Mouse (Mus musculus) thymus, postnatal 25 days (tissue): ENCODE data around the gene Lypd6.
A peak's percentile ranks its signal among the peaks of the same experiment; 100 is the strongest.

Source experiments
- DNase-seq: peaks from one replicate; pipeline ENCODE4 v3.0.0; 2022

Lypd6 gene

DNA sequence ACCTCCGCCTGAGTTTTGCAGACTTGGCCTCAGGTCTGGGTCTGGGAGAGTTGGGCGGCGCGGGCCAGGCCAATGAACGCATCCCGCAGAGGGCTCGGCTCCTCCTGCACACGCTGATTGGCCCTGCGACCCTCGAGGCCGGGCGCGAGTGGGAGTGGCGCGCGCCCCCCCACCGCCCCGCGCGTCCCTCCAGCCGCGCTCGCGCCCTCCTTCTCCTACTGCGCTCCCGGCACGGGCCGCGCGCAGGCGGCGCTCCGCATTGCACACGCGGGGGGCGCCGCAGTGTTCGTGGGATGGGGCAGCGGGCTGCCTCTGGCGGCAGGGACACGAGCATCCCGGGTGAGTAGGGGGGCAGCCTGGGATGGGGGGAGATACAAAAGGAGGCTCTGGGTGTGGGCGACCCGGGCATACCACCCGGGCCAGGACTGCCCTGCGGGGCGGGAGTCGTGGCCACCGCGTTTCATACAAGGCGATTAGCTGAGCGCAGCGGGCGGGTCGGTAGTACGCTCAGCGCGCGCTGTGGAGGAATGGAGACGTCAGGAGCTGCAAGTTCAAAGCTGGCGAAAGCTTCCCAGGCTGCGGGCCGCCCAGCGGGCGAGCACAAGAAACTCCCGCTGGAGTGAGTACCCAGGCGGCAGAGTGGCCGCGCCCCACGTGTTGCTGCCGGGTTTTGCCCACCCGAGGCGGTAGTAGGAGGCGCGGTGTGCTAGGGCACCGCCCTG lies at the start of gene Lypd6:
Gene Lypd6 (plus strand): TSS at position 184 of the 722 bp plus-strand sequence.
- peak; percentile 19 for DNase-seq

DNA sequence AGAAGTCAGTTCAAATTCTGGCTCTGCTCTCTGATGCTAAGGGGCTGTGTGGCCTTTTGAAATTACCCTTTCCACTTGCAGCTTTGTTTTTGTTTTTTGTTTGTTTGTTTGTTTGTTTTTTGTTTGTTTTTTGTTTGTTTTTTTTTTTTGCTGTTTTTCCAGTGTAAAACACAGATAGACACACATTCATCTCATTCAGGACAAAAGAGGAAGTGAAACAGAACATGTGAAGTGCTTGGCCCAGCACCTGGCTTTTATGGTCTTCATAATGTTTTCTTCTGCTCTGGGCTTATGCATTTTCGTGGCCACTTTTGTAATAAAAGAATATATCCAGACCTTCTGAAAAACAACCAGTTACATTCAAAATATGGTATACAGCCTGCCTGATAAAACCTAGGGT lies 46.8 kb upstream of the Lypd6 start:
- DNase-seq = no peak

- no peak for DNase-seq
These were observed 40.7 kb upstream of the Lypd6 start for GRCm38 (mm10) chr2:50025549-50025948.

DNA sequence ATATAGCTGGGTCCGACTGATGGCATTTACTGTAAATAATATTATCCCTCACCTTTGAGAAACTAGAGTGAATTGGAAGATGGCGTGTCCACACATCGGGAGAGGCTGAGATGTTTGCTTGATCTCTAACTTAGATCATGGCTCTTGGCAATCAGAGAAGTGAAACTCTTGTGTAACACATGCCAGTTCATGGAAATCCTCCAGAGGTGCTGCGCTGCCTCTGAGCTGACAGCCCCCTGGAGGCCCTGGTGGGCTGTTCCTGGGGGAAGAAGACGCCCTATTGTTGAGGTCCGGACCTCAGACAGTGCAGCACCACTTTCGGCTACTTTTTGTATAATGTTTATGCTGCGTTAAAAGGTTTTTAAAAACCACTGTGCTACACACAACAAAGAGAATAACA lies 37.3 kb upstream of the Lypd6 start:
- DNase-seq = no peak

GRCm38 (mm10) chr2:50044170-50044870 lies 21.9 kb upstream of the Lypd6 start:
- no peak for DNase-seq

GRCm38 (mm10) chr2:50044871-50045470 lies 21.3 kb upstream of the Lypd6 start:
- DNase-seq = no peak

DNA sequence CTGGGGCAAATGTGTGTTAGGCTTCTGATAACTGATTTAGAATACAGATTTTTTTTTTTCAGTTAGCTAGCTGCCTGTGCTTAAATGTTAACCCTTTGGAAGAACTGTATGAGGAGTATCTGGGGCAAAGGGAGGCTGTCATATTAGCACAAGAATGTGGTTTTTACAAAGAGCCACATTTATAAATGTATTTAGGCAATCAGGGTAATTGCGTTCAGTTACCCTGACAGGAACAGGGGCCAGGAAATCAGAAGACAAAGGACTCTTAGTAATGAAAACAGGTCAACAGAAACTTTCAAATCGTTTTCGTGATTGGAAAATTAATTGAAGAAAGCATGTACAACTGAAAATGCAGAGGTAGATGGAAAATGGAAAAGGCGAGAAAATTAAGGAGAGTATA lies 20.4 kb upstream of the Lypd6 start:
- no peak for DNase-seq

DNA sequence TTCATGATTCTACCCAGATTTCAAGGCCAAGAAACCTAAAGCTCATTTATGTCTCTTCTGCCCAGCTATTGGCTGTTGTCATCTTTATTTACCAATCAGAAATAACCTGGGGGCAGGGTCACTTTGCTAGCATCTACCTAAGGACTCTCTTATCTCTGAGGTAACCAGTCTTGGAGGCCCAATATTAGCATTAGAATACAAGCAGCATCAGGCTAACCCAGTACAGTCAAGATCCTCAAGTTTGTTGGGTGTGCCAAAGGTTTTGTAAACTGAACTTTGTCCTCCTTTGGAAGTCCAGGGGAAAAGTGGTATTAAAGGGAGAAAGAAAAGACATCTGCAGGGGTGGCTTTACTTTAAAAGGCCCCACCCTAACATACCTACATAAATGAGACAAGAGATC lies 17.8 kb upstream of the Lypd6 start:
- no peak for DNase-seq

DNA sequence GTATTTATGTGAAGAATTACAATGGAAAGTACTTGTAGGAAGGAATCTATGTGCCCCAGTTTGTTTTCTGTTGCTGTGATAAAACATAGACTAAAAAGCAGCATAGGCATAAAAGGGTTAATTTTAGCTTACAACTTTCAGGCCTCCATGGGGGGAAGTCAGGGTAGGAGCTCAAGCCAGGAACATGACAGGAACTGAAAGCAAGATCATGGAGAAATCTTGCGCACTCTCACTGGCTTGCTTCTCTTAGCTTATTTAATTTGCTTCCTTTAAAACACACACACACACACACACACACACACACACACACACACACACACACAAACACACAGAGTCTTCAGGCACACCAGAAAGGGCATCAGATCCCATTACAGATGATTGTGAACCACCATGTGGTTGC lies 12.3 kb upstream of the Lypd6 start:
- DNase-seq = no peak

GRCm38 (mm10) chr2:50065902-50066245 lies 355 bp upstream of the Lypd6 start:
- no peak for DNase-seq

GRCm38 (mm10) chr2:50066968-50067315 lies 713 bp downstream of the Lypd6 start:
- no peak for DNase-seq

- no peak for DNase-seq
These were observed 3.5 kb downstream of the Lypd6 start for GRCm38 (mm10) chr2:50069571-50070295.

GRCm38 (mm10) chr2:50072158-50072557 lies 5.9 kb downstream of the Lypd6 start:
- DNase-seq = no peak

- no peak for DNase-seq
These were observed 18.5 kb downstream of the Lypd6 start for GRCm38 (mm10) chr2:50084746-50085145.

DNA sequence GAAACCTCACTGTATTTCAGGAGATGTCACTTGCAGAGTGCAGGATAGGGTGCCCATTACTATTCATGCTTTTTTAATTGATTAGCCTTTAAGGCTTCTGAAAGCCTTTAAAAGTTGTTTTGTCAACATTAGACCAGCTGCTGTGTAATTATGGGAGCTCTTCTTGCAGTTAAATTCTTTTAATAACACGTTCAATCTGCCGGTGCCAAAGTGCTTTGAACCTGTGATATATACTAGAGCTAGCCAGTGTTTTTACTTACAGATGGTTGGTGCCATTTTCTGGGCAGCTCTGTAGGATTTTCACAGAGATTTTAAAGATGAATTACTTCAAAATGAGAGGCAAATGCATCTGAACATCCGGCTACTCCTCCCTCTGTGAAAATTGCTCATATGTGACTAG lies 21.5 kb downstream of the Lypd6 start:
- no peak for DNase-seq

DNA sequence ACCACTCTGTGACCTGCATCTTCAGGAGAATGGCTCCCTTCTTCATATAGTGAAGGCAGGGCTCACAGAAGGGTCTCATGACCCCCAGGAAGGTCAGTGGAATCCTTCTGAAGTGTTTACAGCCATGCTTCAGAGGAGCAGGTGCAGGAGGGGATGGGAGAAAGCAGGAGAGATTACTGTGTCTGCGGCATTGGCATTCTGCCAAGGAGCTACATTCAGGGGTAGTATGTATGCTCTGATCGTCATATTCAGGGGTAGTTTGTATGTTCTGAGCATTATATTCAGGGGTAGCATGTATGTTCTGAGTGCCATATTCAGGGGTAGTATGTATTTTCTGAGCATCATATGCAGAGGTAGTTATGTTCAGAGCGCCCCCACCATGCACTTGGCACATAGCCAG lies 30.1 kb downstream of the Lypd6 start:
- DNase-seq = no peak

DNA sequence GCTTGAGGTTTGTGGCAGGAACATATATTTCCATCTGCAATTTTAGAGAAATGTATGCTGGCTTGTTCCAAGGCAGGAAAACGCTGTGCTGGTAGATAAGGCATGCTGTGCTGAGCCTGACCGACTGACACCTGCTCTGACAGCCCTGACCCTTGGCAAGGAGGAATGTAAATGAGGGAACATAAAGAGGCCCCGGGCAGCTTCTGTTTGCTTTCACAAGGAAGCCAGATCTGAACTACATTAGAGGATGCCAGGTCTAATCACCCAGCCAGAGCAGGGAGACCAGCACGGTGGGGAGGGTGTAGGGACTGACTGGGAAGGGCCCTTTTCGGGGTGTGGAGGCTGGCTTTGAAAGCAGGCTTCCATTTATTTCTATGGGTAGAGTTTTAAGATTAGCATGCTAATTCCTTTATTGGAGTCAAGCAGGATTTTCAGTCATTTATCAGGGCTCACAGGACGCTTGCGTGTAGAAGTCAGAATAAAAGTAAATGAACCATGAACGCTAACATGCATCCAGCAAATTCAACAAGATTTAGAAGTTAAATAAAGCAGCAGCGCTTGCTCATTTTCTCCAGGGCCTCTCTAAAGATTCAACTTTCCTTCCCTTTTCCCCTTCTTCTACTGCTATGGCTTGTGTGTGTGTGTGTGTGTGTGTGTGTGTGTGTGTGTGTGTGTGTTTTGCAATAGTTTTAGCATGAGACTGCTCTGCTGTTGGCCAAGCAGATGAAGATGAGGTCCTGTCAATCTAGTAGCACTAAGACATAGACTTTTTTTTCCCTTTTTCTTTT lies 34.3 kb downstream of the Lypd6 start:
- no peak for DNase-seq

DNA sequence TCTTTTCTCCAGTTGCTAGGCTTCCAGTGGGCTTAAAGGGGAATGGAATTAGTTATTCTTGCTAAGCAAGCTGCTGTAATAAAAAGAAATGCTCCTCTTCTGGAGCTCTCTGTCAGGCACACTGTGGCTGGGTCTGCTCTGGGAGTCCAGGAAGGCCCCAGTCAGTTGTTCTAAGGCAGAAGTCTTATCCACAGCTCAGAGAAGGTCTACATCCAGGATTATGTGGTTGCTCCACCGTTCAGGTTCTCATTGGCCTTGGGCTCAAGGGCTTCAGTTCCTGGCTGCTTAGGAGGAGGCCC lies 34.9 kb downstream of the Lypd6 start:
- DNase-seq = no peak

DNA sequence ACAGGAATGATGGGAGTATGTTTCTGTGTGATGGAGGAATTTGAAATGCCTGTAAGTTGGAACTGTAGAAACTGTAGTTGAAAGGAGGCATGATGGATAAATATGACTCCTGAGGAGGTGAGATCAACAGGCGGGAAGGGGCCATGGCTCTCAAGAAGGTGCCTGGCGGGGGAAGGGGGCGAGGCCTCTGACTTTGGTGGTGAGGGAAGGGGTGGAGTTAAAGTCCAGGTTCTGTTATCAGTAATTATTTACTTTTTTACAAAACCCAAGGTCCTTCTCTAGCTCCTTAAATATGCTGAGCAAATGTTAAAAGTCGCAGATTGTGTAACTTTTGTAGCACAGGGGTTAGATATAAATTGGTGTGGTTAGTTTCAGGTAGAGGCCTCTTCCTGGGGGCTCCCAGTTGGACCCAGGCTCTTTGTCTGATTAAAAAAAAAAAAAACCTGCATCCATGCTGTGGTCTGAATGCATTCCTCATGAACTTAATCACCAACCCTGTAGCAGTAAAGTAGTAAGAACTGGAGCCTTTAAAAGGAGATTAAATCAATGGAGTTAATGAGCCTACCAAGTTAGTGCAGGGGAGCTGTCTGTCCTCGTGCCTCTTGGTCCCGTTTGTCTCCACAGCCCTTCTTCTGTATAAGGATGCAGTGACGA lies 37.7 kb downstream of the Lypd6 start:
- DNase-seq = no peak

- DNase-seq = no peak
These were observed 39.4 kb downstream of the Lypd6 start for GRCm38 (mm10) chr2:50105590-50105989.

DNA sequence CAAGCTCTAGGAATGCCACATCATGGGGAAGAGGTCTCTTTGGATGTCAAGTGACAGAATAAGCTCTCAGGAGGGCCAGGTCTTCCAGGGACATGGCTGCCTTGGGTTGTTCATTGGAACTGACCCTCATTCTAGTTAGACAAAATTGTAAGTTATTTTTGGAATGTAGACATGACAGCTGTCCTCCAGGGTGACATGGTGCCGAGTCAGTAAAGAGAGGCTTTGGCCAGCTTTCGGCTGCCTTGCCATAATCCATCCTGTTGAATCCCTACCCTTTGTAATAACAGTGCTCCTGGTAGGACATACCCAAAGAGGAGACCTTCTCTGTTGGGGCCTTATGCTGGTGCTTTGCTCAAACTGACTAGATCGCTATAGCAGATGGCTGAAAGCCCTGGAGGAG lies 39.8 kb downstream of the Lypd6 start:
- no peak for DNase-seq

DNA sequence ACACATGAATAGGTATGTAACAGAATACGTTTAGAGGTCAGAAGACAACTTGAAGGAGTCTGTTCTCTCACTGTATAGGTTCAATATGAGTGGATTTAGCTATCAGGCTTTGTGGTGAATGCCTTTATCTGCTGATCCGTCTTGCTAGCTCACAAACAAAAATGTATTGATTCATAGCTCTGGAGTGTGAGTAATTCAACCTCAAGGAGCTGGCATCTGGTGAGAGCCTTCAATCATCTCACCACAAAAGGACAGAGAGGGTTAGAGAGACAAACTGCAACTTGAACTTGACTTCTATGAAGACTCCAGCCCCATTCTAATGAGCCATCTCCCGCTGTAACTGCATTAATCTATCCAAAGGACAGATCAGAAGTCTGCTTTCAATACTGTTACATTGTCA lies 40.6 kb downstream of the Lypd6 start:
- DNase-seq = no peak

GRCm38 (mm10) chr2:50110167-50110566 lies 43.9 kb downstream of the Lypd6 start:
- DNase-seq = no peak
